Mouse (Mus musculus): ENCODE measurements around the gene Zfp146.
"Not testable (repeated sequence)": the region's sequence is repeated elsewhere in the genome, so short reads cannot be mapped to it uniquely, and the experiment has no call there.

Zfp146 gene

DNA sequence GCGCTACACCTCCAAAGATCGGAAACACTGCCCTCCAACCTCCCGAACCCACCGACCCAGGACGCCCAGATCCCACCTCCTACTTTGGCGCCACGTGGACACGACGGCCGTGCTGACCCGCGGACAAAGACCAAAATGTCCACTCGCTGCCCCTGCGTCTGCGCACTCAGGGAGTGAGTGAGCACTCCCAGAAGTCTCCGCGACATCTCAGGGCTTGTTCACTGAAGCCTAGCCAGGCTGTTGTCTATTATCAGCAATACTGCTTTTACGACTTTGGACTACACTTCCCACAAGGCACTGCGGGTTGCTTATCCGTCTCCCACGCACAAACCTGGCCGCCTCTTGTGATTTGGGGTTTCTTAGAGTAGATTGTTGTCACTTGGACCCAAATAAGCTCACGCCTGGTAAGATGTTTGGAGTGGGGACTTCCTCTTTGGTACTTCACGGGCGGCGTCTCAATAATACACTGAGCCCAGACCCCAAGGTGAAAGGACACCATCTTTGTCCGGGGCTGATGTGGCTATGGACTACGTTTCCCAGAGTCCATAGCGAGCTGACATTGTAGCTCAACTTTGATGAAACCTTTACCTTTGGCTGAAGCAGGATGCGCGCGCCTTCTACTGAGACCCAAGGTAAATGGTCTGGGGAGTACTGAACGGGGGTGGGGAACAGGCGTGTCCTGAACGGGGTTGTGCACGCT lies at the start of gene Zfp146:
Gene Zfp146, minus strand, starts transcription at position 168 of the 700 bp plus-strand sequence.
- DNase-seq: peak; percentile 98

DNA sequence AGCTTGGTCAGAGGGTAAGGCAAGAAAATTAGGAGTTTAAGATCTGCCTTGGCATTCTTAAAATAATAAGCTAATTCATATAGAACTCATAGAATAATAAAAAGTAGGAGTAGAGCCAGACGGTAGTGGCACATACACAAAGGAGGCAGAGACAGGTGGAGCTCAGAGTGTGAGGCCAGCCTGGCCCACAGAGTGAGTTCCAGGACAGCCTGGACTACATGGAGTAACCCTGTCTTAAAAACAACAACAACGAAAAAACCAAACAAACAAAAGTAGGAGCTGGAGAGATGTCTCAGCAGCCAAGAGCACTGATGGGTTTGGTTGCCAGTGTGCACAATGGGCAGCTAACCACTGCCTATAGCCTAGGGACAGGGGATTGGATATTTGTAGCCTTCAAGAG lies 47.7 kb upstream of the Zfp146 start:
- DNase-seq: no peak

DNA sequence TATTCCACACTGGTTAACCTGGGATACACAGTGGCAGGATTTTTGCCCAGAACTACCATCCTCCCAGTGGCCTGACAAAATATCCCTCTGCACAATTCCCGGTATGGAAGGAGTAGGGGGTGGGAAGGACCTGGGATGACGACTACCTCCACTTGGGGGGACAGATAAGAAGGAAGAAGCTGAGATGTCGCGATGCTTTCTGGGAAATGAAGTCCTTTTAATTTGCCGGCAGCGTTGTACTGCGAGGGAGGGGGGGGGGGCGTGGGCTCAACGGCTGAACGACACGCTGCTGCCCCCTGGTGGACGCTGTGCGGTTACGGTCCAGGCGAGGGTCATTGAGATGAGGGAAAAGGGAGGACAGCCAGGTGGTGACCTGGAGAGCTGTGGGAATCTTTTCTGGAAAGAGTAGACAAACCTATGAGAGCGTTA lies 47.2 kb upstream of the Zfp146 start:
- peak; percentile 76 for DNase-seq

DNA sequence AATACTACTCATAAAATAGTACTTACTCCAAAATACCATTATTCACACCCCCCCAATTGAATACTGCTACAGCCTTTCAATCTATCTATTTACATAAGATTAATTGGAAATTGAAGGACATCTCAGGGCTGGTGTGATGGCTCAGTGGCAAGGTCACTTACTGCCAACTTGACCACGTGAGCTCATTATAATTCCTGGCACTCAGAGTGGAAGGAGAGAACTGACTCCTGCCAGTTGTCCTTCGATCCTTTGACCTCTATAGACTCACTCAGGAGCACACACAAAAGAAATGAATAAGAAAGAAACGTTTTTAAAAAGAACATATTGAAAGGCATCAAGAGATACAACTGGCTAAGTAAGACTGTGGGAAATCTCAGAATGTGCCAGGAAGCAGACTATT lies 46.3 kb upstream of the Zfp146 start:
- peak; percentile 72 for DNase-seq

DNA sequence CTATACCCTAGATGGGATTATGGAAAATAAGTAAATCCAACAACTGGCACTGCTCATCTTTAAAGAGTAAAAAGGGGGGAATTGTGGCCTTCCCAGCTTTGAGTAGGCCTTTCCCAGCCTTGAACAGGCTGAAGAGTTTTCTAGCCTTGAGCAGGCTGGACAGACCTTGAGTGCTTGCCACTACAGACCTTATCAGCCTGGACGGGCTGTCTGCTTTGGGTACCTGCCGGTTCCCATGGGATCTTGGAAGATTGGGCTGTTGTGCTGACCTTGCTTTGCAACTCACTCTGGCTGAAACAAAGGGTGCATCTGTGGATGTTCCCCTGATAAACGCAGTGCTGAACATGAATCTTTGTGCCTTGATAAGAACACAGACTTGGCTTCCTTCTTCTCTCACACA lies 44.3 kb upstream of the Zfp146 start:
- DNase-seq: no peak

DNA sequence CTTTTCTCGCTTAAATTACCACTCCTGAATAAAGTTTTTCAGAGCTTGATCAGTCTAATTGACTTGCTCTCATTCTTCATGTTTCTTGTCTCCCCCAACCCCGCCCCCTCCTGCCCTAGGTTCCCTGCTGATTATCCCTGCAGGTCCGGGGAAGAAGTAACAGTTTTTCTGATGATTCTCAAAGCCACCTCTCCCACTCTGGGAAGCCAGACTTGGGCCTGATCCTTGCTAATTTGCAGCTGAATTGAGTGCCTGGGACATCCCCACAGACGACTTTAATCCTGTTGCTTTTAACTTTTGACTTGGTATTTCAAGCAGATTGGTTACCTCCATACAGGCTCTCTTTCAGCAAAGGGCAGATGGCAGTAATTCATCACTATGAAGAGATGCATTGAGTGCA lies 41.5 kb upstream of the Zfp146 start:
- no peak for DNase-seq

DNA sequence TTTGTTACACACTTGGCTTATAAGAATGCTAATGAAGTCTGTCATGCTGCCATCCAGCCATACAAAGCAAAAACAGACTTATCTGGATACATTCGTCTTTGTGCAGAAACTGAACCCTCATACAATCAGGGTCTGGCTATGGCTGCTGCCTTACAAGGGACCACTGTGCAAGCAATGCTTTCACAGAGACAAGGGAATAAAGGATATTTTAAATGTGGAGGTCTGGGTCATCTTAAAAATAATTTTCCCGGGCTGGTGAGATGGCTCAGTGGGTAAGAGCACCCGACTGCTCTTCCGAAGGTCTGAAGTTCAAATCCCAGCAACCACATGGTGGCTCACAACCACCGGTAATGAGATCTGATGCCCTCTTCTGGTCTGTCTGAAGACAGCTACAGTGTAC lies 36.8 kb upstream of the Zfp146 start:
- DNase-seq: not testable (repeated sequence)

DNA sequence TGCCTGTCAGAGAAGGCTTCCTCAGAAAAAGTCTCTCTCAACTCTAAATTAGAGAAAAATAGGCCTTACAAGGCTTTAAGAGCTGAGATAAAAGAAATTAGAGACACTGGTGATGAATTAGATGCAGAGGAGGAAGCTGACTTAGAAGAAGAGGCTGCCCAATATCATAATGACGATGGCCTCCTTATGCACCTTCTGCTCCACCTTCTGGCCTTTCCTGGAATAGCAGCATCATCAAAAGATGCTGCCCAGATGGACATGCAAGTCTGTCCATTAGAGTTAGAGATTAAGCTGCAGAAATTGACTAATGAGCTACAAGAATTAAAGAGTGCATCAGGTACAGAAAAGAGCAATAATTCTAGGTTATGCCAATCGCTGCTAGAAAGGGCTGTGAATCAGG lies 35.8 kb upstream of the Zfp146 start:
- DNase-seq: peak; percentile 79

DNA sequence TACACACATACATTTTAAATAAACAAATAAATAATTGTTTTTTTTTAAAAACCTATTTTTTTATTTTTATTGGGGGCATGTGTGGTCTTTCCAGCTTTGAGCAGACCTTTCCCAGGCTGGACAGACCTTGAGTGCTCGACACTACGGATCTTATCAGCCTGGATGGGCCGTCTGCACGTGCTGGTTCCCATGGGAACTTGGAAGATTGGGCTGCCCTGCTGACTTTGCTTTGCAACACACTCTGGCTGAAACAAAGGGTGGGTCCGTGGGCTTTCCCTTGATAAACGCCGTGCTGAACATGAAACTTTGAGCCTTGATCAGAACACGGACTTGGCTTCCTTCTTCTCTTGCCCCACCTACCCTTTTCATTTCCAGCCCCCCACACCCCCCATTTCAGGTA lies 34.8 kb upstream of the Zfp146 start:
- no peak for DNase-seq

DNA sequence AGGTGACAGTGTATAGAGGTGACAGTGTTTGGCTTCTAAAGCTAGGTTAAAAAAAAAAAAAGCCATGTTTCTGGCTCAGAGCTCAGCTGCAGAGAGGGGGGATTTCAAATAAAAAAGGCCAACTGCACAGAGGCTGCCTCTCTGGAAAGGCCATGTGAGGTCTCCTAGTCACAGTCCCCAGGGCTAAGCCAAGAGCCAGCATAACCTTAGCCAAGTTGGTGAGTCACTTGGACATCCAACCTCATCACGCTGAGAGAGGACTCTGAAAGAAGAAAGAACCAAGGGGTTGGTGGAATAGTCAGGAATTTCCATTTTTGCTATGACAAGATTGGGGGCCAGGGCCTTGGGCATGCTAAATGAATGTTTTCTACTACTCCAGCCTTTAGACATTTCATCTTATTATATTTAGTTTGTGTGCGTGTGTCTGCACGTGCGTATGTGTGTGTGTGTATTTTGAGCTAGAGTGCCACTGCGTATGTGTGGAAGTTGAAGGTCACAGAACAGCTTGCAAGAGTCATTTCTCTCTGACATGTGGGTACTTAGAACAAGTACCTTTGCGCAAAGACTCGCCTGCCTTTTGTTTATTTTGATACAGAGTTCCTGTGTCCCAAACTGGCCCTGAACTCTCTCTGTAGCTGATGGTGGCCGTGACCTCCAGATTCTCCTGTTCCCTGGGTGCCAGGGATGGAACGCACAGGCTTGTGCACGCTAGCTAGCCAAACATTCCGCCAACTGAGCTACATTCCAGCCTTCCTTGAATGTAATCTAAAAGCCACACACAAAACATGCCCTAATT lies 33.5 kb upstream of the Zfp146 start:
- no peak for DNase-seq

DNA sequence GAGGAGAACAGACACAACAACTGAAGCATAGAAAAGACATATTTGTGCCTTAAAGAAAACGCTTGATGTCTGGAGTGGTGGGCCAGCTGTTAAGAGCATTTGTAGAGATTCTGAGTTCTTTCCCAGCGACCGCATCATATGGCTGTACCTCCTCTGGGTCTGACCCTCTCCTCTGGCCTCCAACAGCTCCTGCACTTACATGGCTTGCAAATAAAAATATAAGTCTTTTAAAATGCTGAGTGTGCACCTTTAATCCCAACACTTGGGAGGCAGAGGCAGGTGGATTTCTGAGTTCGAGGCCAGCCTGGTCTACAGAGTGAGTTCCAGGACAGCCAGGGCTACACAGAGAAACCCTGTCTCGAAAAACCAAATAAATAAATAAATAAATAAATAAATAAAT lies 31.1 kb upstream of the Zfp146 start:
- not testable (repeated sequence) for DNase-seq

DNA sequence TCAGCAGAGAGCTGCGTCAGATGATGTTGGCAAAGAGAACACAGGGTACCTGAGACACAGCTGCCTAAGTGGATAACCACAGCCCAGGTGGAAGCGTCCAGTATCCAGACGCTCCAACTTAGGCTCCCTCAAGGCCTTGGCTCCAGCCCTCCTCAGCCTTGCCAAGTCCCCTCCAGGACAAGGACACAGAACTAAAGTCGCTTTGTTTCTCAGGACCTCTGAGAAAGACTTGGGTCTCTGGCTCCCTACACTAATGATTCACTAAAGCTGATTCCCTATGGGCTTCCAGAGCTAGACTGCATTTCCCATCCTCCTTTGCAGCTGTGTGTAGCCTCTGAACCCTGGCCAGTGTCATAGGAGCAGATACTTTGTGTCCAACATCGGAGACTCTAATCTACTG lies 30.6 kb upstream of the Zfp146 start:
- no peak for DNase-seq

DNA sequence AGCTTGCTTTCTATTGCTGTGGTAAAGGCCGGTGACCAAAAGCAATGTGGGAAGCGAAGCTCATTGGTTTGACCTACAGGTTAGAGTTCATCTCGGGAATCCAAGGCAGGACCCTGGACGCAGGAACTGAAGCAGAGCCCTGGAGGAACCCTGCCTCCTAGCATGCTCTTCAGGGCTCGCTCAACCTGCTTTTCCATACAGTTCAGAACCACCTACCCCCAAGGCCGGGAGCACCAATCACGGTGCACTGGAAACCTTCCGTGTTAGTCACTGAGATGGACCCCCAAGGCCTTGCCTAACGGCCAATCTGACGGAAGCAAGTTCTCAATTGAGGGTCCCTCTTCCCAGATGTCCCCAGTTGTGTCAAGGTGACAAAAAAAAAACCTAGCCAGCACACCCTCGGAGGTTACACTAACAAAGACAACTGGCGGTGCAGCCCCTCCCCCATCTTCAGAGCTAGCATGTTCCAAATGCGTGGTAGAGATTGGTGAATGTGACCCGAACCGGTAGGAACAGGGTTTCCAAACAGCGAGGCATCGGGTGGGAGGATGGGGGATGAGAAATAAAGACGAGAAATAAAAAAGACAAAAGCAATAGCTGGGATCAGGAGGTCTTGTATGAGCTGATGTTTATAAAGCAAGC lies 30.1 kb upstream of the Zfp146 start:
- DNase-seq: no peak

DNA sequence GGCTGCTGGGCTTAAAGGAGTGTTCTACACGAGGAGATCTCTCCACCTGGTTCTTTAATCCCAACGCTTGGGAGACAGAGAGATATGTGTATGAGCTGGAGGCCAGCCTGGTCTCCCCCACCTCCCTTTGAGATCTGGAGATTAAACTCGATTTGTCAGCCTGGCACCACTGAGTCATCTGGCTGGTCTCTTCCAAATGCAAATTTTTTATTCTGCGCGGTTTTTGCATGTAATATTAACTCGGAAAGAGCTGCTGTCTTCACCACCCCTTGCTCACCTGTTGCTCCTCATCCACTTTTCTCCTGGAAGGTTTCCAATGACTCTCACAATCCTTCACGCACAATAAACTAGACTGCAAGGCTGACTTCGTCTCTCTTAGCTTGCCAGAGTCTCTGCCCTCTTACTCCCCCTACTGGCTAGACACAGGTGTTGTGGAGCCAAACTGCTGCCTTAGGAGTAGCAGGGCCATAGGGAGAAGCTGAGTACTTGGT lies 29.0 kb upstream of the Zfp146 start, which contains the start of gene Capns1:
Gene Capns1, minus strand, starts transcription at position 331 of the 491 bp plus-strand sequence.
- peak; percentile 71 for DNase-seq

DNA sequence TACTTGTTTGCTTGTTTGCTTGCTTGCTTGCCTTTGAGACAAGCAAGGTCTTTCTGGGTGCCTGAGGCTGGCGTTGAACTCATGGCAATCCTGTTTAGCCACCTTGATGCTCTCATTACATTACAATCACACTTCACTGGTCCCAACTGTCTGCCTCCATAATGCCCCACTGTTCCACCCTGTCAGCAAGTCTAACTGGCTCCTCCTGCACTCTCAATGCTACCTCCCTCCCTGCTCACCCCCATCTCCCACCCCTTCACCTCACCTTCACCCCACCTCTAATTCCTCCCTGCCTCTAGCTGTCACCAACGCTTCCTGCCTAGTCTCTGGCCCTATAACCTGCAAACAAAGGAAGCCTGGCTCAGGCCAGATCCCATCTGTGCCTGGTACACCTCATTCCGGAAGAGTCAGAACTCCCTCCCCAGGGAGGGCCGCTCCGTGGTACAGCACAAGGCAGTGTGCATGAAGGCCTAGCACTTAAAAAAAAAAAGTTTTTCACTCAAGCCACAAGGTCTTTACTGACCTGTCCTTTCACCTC lies 28.1 kb upstream of the Zfp146 start:
- DNase-seq: no peak

DNA sequence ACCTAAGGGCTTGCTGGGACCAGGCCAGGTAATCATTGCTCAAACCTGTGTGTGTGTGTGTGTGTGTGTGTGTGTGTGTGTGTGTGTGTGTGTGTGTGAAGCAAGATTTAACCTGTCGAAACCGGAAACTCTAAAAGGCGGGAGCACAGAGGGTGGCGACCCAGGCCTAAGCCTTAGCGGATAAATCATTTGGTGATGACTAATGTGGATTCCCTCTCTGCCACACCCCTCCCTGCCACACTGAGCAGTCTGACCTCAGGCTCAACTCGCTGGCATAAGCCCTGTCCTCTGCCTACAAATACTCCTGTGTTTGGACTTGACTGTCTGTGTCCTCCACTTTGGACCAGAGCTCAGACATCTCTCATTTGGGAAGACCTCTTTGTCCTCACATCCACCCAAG lies 26.6 kb upstream of the Zfp146 start:
- no peak for DNase-seq

DNA sequence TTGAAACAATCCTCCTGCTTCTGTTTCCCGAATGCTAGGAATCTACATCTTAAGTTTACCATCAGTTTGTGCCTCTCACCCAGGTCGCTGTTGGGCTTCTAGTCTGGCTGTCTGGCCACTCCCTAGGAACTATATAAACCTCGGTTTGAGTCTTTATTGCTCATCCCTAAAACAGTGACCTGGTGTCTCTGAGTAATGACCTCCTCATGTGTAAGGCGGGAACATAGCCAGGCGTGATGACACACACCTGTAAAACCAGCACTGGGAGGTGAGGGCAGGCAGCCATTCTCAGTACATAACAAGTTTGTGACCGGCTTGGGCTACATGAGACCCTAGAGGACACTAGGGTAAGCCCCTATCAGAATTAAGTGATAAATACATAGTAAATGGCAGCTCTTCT lies 25.9 kb upstream of the Zfp146 start:
- DNase-seq: no peak

DNA sequence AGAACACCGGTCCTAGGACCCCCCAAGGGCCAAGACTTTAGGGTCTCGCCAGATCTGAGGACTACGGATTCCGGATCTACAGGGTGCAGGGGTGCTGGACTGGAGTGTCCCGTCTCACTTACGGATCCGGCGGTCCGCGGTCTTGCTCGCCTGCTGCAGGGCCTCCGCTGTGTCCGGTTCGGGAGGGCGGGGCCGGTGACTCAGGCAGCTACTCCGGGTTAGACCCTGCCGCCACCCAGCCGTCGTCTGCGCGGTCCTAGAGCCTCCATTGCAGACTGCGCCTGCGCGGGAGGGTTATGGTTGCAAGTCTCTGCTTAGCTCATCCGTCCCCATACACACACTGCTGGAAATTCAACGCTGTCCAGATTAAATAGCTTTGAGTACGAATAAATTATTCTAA lies 25.3 kb upstream of the Zfp146 start:
- peak; percentile 95 for DNase-seq

DNA sequence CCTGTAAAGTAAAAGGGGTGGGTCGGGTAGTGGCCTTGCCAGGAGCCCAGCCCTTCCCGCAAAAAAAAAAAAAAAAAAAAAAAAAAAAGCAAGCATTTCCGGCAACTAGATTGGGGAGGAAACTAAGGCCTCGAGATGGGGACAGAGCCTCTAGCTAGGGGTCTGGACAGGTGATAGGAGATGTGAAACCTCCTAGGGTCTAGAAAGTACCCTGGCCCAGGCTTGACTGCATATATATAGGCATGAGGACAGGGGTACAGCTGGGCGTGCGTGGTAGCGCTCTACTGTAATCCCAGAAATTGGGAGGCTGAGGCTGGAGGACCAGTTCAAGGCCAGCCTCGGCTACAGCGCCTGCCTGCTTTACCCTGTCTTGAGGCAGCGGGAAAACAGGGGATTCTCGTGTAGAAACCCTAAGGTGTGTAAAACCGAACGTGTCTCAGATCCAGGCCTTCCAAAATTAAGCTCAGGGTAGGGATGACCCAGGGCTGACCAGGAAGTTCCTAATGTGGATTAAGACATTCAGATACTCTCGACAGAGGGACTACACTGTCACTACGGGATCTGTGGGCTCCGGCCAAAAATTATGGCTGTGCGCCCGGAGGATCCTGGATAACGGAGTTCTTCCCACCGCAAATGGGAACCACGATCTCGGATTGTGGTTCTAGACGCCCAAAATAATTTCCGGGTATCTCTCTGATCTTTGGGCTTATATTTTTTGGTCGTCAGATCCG lies 24.7 kb upstream of the Zfp146 start:
- peak; percentile 39 for DNase-seq

DNA sequence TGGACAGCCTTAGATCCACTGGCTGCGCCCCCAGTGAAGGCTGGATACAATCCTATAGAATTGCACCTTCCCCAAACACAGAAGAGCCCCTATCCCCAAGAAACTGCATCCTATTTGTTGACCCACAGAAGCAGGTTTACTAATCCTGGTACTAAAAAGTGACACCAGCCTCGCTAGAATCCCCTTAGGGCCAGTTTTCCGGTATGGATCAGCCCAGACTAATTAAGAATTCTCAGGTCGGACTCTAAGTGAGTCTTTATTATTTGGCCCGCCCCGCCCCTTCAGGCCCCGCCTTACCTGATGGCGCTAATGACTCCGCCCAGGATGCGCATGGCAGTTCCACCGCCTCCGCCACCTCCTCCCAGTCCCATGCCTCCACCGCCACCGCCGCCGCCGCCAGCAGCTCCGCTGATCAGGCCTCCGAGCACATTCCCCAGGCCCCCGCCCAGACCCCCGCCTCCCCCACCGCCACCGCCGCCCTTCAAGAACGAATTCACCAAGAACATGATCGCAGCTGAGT lies 24.1 kb upstream of the Zfp146 start:
- DNase-seq: peak; percentile 86

DNA sequence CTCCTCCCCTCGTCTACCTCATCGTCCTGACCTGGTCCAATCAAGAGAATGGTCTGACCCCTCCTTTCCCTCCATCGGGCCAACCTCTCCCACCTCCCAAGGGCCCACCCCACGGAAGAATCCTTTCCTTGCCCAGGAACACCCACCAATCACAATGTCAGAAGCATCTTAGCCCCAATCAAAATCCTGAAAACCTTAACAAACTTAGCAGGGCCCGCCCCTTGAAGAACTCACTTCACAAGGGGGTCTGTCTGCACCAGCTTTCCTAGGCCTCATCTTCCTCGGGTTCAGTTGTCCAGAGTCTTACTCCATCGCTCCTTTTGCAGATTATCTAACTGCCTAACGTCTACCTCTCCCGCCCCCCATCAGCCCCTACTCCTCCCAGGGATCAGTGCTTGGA lies 23.5 kb upstream of the Zfp146 start:
- DNase-seq: no peak

DNA sequence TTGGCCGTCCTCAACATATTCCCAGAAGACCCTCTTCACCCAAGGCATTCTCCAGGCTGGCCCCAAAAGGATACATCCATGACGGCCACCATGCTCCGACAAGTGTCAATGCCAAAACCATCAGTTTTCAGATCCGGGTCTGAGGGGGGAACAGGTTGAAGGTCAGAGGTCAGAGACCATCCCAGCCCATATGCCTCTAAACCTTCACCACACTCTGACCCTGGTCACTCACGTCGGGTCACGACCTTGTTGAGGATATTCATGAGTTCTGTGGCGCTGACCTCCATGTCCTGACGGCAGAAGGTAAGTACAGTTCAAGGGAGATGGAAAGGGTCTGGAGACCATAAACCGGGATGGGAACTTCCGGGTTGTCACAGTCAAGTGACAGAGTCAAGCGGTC lies 22.5 kb upstream of the Zfp146 start:
- DNase-seq: no peak

DNA sequence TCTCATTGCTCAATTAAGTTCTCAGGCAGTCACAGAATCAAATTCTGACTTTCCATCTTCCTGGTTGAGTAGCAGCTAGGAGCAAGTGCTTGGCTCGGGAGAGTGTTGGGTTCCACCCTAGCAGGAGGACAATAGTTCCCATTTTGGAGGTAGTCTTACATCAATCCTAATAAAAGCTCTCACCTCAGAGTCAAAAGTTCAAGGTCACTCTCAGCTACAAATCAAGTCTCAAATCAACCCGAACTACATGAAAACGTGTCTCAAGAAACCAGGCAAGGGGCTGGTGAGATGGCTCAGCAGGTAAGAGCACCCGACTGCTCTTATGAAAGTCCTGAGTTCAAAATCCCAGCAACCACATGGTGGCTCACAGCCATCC lies 19.6 kb upstream of the Zfp146 start:
- DNase-seq: no peak
